9 mouse cellular contexts compared by ENCODE assay signal in genomic region chr7:49558240-49558640, GRCm38 (mm10).
A peak's percentile ranks its signal among the peaks of the same experiment; 100 is the strongest.
DNase-seq lines count a peak whose midpoint lies in the region; TF ChIP-seq lines count a peak whose summit lies in the region.
"Had no signal": no experiment of that assay in that cellular context is flagged by ENCODE, and none has a peak within 500 bp of the region (broad histone marks: within the 10 kb centered on the region; RNA-seq: fewer than 3 reads in every experiment).

No protein-coding gene starts in this region.

- H3K4me1 ChIP-seq in heart, adult 2 months (ENCODE audit: control insufficient read depth, insufficient read depth, low read length): peaks cover 3% of the 10 kb centered on the region; the same call in 1 of the 2 replicates

- no peaks in the 10 kb centered on the region for H3K79me2 ChIP-seq in heart, adult 2 months (replicated peaks; ENCODE audit: control insufficient read depth, insufficient read depth, low read length)

- DNase-seq in adrenal gland, postnatal 14 days: peak; percentile 14
- DNase-seq in adrenal gland, adult 8-10 months: no peak
- DNase-seq in layer of hippocampus, adult 9-11 months: peak; percentile 50
- no peak for DNase-seq in layer of hippocampus, postnatal 14 days (ENCODE audit: low spot score in 2 of 2)
- peak; percentile 38 to 72 for DNase-seq in heart, adult 2 months
- DNase-seq in skeletal muscle tissue, adult 2 months (ENCODE audit: low read depth, low spot score): peak; percentile 18
- DNase-seq in retina, embryonic 14.5 days (ENCODE audit: low spot score): no peak
- no peak for DNase-seq in lung, postnatal 14 days
- DNase-seq: liver, postnatal 0 days had no signal

- peak overlapping the region; percentile 64 for H3K27ac ChIP-seq in heart, adult 2 months

- WGBS in heart, adult 2 months: 56% methylated on average over 12 of the region's 12 CpGs

- no peak overlapping the region for H3K4me3 ChIP-seq in heart, adult 2 months

- peaks cover 2% of the 10 kb centered on the region; the same call in 1 of the 2 replicates for H3K36me3 ChIP-seq in heart, adult 2 months (ENCODE audit: control insufficient read depth, insufficient read depth, low read length)

- H3K9ac ChIP-seq in heart, adult 2 months (ENCODE audit: low read depth, low read length): no peak overlapping the region
- H3K9ac ChIP-seq: liver, postnatal 0 days had no signal

- H3K27me3 ChIP-seq in heart, adult 2 months (ENCODE audit: control insufficient read depth, insufficient read depth, low read length): no peaks in the 10 kb centered on the region

- no peak for TF ChIP-seq POLR2A in heart, adult 2 months (IDR thresholded peaks at IDR 0.05; ENCODE audit: insufficient read depth, low read depth, low read length)

- intact Hi-C loops in heart, adult 2 months (cut with DNase I): loop anchor here (2.0 to 5.0 kb wide), 2 partner anchors 36 to 61 kb away; no protein-coding TSS in a partner anchor

- TF ChIP-seq CTCF in heart, adult 2 months (IDR thresholded peaks at IDR 0.05): no peak

- 0 out of 2 replicates have a peak, but pooled peaks have one; percentile 37 for TF ChIP-seq EP300 in heart, adult 2 months (IDR thresholded peaks at IDR 0.05; ENCODE audit: insufficient read depth, low read depth, low read length)

Comparison
In these comparisons a context has a peak if more than half of its experiments do, and no peak if none do; other contexts are left out.
1. DNase-seq: peak in adrenal gland, postnatal 14 days (single experiment), layer of hippocampus, adult 9-11 months (single experiment), heart, adult 2 months (2 of 2) and skeletal muscle tissue, adult 2 months (single experiment); none in adrenal gland, adult 8-10 months (single experiment), layer of hippocampus, postnatal 14 days (0 of 2), retina, embryonic 14.5 days (single experiment) and lung, postnatal 14 days (single experiment).